Mouse (Mus musculus) forelimb bud, embryonic 11.5 days (tissue): Measurements from ENCODE around the gene Espl1.

ENCODE experiments used
- DNase-seq: peaks from one replicate; pipeline ENCODE4 v3.0.0-alpha.2; 2012; ENCODE audit warnings: low read depth, low spot score

Espl1 gene

GRCm38 (mm10) chr15:102273982-102274716, 21.9 kb upstream of the Espl1 start:
- no peak for DNase-seq

GRCm38 (mm10) chr15:102278726-102279091, 17.4 kb upstream of the Espl1 start:
- DNase-seq = no peak

- peak; percentile 90 for DNase-seq
Observed at GRCm38 (mm10) chr15:102279092-102279782, 16.8 kb upstream of the Espl1 start, which contains the start of gene Mfsd5. Gene Mfsd5 (plus strand): TSS chr15:102279454.

GRCm38 (mm10) chr15:102279783-102280520, 16.1 kb upstream of the Espl1 start:
- DNase-seq = no peak

GRCm38 (mm10) chr15:102280623-102281022, 15.4 kb upstream of the Espl1 start:
- DNase-seq = no peak

- no peak for DNase-seq
Observed at GRCm38 (mm10) chr15:102282463-102283292, 13.4 kb upstream of the Espl1 start.

GRCm38 (mm10) chr15:102283648-102284047, 12.4 kb upstream of the Espl1 start:
- DNase-seq = no peak

- peak; percentile 48 for DNase-seq
Observed at GRCm38 (mm10) chr15:102287395-102287794, 8.7 kb upstream of the Espl1 start.

- no peak for DNase-seq
Observed at GRCm38 (mm10) chr15:102296368-102297006, 421 bp downstream of the Espl1 start.

GRCm38 (mm10) chr15:102302542-102302941, 6.5 kb downstream of the Espl1 start:
- DNase-seq = no peak

GRCm38 (mm10) chr15:102308717-102309116, 12.7 kb downstream of the Espl1 start:
- DNase-seq = no peak

GRCm38 (mm10) chr15:102310074-102310845, 14.2 kb downstream of the Espl1 start:
- no peak for DNase-seq

- DNase-seq = no peak
Observed at GRCm38 (mm10) chr15:102311489-102311888, 15.4 kb downstream of the Espl1 start.

- no peak for DNase-seq
Observed at GRCm38 (mm10) chr15:102315292-102315691, 19.2 kb downstream of the Espl1 start.

GRCm38 (mm10) chr15:102316263-102316662, 20.2 kb downstream of the Espl1 start:
- peak; percentile 40 for DNase-seq

- DNase-seq = peak; percentile 9
Observed at GRCm38 (mm10) chr15:102324654-102325473, 28.8 kb downstream of the Espl1 start.

GRCm38 (mm10) chr15:102326022-102326576, 30.0 kb downstream of the Espl1 start, which contains the start of gene Pfdn5:
Gene Pfdn5 (plus strand): TSS chr15:102326116.
- peak; percentile 71 for DNase-seq

- no peak for DNase-seq
Observed at GRCm38 (mm10) chr15:102326892-102327291, 30.8 kb downstream of the Espl1 start.

GRCm38 (mm10) chr15:102331610-102332015, 35.5 kb downstream of the Espl1 start, which contains the start of gene Myg1:
Gene Myg1 (plus strand): TSS chr15:102331709.
- peak; percentile 83 for DNase-seq
